Mouse (Mus musculus) ovary, adult 18-20 months (tissue): ENCODE data around the gene Cpxm2.

Experiments
- DNase-seq: peaks from one replicate; pipeline ENCODE4 v3.0.0; 2022; ENCODE audit warnings: low spot score, mixed read lengths

Cpxm2 gene

DNA sequence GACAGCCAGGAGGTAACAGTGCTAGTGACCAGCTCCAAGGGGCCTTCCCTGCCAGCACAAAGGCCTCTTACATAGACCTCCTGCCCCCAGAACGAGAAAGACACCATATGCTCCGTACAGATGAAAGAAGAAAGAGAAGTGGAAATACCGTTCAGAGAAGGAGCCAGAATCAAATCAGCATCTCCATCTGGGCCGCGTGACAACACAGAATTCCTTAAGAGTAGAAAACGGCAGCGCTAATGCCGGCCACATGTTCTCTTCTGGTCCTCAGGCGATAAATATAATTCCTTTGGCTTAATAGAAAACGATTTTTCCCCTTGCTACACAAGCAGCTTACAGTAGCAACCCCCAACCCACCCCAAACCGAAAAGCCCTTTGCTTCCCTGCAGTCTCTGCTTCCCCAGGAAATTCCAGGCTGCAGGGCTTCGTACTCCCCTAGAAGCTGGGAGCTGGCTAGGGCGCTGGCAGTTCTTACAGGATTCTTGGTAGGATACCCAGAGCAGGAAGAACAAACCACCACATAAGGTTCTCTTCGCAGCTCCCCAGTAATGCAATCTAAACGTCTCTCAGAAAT is 9.2 kb downstream of the Cpxm2 start:
- DNase-seq: no peak

DNA sequence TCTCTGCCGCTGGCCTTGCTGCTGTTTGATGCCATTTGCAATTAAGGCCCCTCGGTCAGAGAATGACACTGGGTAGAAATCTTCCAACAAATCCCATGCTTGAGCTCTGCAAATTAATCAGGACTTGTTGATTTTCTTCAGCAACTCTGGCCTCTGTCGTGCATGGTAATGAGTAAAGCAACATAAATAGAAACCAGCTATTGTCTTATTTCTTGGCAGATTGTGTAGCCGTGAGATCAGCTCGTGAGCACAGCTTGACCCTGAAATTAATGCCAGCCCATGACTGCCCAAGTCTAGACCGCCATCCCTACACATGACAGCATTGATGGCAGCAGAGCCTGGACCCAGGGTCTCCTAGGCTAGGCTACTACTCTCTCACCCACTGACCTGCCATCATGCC is 25.9 kb downstream of the Cpxm2 start:
- no peak for DNase-seq

DNA sequence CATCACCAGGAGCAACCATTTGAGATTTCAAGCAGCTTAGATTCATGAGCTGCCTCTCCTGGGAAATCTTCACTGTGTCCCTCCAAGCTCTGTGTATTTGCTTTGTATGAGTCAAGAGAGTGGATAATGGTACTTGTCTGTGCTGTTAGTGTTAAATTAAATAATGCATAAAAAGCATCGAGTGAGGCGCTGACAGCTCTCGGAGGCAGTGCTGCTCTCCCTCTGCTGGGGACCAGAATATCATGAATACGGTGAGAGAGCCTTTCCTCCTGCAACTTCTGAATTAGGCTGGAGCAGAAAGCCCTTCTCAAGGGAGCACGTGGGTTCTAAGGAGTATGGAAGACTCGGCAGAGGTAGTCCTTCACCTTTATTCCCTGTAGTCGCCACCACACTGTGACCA is 29.6 kb downstream of the Cpxm2 start:
- no peak for DNase-seq

DNA sequence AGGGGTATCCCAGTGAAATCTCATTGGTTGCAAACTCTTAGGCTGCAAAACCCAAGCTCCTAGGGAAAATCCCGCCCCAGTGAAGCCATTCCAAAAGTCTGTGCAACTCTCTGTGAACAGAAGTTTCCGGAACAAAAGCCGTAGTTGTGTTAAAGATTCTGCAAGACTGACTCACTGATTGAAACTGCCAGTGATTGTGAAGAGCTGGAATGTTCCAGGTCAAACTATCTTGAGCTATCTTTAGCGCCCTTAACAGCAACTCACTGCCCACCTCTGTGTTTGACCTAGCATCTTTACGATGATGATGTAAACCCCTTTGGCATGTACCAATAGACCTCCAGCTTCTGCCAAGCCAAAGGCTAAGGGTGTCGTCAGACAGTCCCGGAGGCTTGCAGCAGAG is 31.3 kb downstream of the Cpxm2 start:
- no peak for DNase-seq

DNA sequence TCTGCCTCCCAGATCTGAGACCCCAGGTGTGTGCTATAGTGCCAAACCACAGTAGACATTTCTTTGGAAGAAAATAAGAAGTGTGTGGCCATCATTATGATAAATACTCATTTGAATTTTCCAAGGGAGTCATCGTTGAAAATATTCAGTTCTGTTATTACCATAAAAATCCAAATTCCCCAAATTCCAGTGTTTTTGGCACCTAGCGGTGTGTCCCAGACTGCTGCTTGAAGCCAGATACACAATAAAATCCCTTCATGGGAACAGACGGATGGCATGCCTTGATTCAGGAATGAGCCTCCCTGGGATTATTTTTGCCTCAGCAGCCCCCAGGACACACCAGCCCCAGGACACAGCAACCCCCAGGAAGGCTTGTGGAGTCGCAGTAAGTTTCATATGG is 34.7 kb downstream of the Cpxm2 start:
- DNase-seq: no peak

DNA sequence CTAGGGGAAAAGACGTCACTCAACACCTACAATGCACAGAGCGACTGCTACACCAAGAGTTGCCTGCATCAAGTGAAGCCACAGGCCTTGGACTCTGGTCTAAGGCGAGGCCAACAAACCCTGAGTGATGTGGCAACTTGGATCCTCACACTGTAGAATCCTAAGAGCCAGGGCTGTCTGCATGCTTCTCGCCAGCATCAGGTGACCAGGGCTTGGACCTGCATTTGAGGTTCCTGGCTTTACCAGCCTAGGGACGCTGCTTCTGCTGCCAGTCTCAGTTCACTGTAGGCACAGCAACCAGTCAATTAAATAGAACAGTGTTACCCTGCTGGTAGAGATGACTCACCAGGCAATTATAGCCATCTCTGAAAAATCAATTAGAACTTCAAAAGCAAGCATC is 42.8 kb downstream of the Cpxm2 start:
- no peak for DNase-seq

DNA sequence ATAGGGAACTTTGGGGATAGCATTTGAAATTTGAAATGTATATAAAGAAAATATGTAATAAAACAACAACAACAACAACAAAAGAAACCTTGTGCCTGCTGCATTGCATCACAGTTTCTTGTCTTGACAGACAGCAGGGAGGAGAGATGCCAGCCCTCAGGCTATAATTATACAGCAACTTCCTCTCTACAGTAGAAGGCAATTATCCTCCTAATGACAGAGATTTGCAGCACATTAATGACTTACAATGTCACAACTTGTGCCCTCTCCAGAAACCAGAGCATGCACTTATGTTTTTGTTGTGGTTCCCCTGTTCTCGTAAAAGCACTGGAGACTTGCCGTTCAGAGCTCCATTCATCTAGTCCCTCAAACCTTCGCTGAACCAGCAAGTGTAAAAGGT is 44.2 kb downstream of the Cpxm2 start:
- DNase-seq: no peak

DNA sequence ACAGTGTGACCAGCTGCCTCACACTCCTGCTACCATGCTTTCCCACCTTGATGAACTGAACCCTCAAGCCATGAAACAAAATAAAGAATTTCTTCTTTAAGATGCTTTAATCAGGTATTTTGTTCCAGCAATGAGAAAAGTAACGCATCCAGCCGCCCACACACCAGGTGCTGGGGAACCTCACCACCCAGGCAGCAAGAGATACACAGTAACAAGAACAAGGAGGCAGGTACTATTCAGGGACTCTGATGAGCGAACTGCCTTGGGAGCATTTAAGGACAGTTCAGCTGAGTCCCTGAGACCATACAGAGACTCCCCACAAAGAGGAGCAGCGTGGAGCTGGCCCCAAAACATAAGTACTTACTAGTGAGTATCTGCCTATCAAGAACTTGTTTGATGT is 47.6 kb downstream of the Cpxm2 start:
- no peak for DNase-seq

DNA sequence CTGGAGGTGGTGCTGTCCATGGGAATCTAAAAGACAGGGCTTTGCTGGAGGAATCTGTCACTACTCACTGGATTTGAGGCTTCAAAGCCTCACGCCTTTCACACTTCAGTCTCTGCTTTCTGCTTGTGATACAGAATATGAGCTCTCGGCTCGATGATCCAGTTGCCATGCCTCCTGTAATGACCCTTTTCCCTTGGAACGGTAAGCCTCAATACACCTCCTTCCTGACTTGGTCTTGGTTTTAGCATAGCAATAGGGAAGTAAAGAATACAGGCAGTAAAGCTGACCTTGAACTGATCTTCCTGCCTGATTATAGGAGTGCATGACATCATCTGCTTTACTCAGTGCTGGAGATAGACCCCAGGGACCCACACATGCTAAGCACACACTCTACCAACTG is 49.2 kb downstream of the Cpxm2 start:
- no peak for DNase-seq

DNA sequence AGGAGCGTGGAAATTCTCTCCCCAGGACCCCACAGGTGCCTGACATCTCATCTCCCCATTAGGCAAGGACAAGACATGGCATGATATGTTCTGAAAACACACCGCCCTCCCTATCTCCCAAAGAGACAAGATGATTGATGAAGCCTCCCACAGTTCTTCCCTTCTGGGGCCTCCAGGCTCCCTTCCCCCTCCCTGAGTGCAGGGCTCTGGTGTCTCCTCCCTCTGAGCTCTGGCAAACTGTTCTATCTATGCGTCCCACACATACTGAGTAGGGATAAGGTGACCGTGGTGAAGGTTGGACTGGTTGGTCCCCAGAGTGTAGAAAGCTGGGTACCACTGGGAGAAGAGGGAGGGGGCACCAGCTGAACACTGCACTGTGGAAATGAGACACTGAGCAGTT is 56.1 kb downstream of the Cpxm2 start:
- no peak for DNase-seq

DNA sequence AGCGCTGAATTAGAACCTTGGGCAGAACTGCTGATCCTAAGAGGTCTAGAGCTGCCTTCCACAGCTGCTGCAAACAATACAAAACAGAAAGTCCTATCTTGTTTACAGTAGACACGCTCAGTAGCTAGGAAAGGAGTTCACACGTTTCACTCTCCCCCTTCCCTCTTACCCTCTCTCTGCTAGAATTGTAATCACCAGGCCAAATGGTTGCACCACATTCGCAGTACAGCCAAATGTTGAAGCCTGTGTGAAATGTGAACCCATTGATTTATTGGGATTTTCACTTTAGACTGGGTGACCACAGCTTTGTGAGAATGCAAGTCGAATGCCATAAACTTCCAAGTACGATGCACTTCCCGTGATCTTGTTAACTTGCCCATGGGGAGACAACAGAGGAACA is 59.9 kb downstream of the Cpxm2 start:
- DNase-seq: no peak

DNA sequence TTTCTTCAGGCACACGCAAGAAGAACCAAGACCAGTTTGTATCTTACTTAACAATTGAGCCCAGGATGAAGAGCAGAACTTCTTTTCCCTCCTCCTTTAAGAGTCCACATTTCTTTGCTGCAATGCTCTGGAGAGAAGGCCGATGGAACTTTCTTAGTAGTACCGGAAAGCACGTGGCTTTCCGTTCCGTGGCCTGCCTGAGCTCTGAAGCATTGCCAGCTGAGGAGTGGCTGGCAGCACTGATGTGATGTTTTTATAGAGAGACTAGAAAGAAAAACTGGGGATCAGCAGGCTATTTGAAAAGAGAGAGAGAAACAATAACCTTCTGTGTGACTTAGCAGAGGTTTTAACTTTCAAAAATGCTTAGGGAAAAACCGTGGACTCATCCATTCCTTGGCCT is 63.0 kb downstream of the Cpxm2 start:
- no peak for DNase-seq

DNA sequence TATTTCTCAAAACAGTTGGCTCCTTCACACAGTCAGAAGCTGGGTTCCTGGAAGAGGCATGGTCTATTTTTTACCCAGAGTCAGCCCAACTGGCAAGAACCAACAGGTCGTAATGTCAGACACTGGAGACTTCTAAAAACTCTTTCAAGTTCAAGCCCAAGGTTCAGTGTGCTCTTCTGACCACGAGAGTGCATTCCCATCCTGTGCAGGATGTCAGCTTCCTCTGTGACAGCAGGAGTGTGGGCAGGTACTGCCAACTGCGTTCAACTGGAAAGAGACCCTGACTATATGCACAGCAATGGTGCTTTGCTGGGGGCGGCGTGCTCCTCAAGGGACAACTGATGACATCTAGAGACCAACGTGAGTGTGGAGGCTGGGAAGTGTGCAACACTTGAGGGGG is 65.9 kb downstream of the Cpxm2 start:
- no peak for DNase-seq

DNA sequence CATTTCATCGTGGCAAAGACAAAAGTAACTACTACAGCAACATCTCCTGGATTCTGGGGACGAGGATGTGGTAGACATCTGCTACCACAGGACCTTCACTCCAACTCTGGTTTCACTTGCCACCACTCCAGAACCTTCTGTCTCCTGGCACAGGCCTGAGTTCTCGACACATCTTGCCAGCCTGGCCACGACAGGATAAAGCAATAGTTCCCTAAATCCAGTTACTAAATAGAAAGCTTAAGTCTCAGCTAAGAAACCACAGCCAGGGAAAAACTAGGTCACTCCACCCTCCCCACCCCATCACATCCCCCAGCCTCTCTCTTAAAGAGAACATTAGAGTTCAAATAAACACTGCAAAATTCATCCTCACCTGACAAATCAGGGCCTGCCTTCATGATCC is 66.4 kb downstream of the Cpxm2 start:
- no peak for DNase-seq

DNA sequence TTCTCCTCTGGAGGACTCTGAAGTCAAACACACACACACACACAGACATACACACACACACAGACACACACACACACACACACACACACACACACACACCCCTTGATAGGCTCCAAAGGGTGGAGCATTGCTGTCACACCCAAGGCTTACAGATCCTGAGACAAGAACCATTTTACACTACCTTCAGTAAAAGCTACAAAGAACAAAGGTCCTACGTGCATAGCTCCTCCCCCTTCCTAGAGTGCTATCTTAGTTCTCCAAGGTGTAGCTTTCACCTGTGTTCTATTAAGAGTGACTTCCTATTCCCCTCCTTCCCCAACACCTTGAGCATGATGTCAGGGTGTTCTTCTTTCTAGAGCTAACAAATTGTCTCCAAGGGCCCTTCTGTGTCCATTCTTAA is 78.7 kb downstream of the Cpxm2 start:
- no peak for DNase-seq

DNA sequence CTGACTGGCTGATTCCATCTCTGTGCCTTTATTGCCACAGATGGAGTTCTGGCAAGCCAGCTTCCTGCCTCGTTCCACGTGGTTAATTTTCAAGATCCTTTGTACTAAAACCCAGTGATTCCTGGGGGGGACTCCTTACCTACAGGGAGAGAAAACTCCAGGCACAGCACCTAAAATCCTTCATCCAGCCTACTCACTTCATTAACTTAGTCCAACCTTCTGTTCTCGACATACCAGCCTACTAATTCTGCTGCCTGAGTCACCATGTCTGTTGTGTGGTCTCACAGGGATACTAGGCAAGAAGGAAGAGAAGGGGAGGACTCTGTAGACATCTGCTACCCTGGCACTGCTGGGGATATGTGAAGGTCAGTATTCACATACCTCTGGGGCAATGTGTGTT is 80.0 kb downstream of the Cpxm2 start:
- no peak for DNase-seq

DNA sequence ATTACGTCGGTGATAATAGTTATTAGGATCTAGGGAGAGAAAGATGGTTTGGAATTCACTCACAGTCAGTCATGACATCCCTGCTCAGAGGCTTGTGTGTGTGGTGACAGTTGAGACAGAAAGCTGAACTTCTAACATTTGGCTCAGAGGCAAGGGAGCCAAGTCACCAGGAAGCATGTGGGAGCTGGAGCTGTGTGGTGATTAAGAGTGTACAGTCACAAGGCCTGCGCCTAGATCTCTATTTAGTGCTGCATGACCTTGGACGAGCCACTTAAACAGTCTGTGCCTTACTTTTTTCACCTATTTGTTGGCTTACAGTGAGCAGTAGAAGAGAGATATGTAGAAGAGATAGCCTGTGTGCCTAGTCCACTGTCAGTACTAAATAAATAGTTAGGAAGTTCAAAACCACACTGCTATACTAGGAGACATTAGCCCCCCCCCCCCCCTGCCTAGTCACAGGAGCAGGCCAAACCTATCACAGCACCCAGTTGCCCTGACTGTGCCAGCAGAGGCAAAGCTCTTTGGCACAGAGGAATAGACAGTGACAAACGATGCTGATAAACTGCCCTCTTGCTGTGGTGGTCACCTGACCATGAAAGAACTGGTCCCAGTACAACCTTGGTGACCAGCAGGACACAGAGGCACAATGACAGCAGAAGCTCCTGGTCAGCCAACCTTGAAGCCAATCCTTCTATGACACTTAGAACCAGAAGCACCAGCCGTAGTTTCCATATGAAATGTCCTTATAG is 83.5 kb downstream of the Cpxm2 start:
- no peak for DNase-seq

DNA sequence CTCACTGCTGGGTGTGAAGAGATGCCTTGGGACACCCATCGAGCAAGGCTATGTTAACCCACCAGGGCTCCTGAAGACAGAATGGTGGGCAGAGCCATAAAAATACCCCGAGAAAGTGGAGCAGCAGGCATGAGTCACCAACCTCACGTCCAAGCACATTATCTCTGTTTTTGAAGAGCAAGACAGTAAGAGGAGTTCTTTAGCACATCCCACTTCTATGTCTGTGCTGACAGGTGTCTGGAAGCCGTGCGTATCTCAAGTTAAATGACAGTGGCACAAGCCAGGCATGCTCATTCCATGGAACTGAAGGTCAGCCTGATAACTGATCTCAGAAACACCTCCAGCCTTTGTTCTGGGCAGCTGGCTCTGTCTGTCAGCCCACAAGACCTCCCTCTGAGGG is 86.6 kb downstream of the Cpxm2 start:
- DNase-seq: no peak

DNA sequence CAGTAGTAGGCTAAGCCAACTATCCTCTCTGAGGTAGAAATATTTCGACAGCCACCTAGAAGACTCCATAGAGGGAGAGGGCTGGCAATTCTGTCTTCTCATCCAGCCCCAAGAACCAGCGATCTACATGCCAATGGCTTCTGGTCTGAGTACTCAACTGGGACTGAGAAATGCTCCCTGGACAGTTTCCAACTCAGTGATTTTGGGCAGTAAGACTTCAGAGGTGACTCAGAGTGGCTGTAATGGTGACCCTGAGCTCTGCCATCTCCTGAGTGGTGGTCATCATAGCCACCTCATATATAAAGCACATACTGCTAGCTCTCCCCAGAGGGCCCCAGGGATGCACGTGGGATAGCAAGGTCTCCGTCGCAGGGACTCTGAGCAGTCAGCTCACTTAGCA is 87.0 kb downstream of the Cpxm2 start:
- DNase-seq: no peak

DNA sequence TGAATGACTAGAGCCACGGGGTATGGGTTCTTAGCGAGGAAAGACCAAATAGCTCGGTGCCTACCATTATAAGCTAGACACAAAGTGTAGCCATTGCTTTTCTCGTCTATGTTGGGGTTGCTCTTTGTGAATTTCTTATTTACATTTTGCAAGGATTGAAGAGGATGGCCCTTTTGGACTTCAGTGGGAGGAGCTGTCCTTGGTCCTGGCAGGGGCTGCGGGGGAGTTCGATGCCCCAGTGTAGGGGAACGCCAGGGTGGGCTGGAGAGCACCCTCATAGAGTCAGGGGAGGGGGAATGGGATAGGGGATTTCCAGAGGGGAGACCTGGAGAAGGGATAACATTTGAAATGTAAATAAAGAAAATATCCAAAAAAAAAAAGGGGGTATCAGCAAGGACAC is 94.4 kb downstream of the Cpxm2 start:
- no peak for DNase-seq

DNA sequence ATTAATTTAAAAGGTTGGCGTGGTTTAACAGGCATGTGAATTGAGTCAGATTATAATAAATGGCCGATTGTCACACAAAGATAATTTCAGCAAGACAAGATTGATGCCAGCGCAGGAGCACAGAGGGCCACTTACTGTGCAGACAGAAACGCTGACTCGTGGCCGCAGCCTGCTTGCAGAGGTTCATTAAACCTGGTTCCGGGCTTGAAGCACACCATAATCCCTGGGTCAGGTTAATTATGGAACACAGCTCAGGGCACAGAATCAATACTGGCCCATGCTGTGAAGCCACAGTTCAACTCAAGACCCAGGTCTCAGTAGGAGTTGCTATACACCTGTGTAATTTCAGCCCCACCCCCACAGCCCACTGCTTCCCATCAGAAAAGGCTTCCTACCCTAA is 98.0 kb downstream of the Cpxm2 start:
- no peak for DNase-seq

DNA sequence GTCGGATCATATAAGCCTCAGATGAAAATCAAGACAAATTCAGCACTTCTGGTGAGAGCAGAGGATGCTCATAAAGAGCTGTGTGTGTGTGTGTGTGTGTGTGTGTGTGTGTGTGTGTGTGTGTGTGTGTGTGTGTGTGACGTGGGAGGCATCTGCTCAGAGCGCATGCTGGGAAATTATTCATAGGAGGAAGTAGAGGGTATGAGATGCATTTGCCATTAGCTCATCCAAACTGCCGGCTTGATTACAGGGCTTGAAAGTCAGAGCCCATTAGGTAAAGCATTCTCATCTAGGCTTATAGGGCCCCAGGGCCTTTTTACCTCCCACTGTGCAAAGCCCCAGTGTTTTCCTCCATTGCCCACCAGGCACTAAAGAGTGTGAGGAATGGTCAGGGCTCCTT is 107.9 kb downstream of the Cpxm2 start:
- no peak for DNase-seq

DNA sequence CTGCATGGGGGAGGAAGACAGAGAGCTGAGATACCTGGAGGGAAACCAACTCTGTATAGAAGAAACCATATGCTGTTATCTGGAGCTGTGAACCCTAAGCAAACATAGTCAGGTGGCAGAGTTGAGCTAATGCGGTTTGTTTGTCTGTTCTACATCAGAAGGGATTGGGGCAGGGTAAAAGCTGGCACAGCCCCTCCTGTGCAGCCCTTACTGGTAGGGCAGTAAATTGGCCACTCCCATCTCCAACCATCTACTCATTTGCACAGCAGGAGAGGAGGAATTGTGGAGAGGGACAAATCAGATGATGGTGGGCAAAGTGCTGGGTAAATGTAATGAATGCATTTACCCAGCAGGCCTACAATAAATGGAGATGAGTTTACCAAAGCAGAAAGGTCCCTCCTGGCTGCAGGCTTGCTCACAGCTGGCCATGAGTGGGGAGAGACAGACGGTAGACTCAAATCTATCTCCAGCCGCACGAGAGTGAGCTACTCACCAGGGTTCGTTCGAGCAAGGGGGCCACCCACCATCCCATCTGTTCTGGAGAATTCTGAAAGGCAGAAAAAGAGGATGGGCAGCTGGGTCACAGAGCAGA is 122.5 kb downstream of the Cpxm2 start:
- DNase-seq: no peak

DNA sequence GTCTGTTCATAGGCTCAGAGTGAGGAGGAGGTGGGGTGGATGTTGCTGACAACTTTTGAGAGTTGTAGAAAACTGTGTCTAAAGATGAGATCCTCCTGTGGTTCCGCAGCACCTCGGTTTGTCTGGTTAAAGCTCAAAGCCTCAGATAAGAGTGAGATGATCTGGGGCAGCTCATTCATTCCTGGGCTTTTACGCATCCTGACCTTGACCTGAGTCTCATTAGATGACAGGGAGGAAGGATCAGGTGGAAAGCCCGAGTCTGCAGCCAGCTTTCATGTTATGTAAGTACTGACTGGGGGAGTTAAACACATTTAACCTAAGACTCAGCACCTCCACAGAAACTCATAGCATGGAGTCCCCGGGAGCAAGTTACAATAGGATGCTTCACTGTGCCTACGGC is 127.9 kb downstream of the Cpxm2 start:
- no peak for DNase-seq
